Mouse (Mus musculus) heart, adult 2 months (tissue): ENCODE measurements around the gene Cep170.

ENCODE experiments used
- CTCF ChIP-seq: fragments of 200-600 bp; IDR thresholded peaks from 2 replicates; pipeline ENCODE4 v1.8.1; 2022; ENCODE audit warnings: antibody characterized with exemption, mild to moderate bottlenecking, moderate library complexity
- EP300 ChIP-seq: fragments of 200-500 bp; IDR thresholded peaks from 2 replicates; pipeline ENCODE4 v1.6.1; 2011; ENCODE audit warnings: low read depth, low read length, control low read depth; ENCODE audit not compliant: insufficient read depth
- POLR2A ChIP-seq: fragments of 200-500 bp; IDR thresholded peaks from 2 replicates; pipeline ENCODE4 v1.6.1; 2011; ENCODE audit warnings: mild to moderate bottlenecking, low read depth, low read length, control low read depth; ENCODE audit not compliant: insufficient read depth

DNA sequence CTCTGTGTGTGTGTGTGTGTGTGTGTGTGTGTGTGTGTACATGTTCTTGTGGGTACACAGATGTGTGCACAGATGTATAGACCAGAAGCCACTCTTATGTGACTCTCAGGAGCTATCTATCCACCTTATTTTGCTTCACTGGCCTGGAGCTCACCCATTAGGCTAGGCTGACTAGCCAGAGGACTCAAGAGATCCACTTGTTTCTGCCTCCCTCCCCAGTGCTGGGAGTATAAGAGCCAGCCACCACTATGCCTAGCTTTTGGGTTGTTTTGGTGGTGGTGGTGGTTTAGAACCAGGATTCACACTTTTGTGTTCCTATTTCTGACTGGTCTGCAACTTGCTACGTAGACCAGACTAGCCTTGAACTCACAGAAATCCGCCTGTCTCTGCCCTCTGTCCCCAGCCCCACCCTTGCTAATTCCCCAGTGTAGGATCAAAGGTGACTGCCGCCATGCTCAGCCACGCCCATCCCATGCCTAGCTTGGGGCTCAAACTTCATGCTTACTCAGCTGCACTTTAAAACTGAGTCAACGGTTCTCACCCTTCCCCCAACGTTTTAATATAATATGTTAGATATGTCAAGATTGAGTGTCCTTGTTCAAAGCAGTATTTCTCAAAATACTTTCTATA lies 125.5 kb downstream of the Cep170 start:
- TF ChIP-seq CTCF (no peak), POLR2A (no peak), EP300 (no peak)
